Mouse (Mus musculus): ENCODE measurements around the gene Tram2.

Gene Tram2

DNA sequence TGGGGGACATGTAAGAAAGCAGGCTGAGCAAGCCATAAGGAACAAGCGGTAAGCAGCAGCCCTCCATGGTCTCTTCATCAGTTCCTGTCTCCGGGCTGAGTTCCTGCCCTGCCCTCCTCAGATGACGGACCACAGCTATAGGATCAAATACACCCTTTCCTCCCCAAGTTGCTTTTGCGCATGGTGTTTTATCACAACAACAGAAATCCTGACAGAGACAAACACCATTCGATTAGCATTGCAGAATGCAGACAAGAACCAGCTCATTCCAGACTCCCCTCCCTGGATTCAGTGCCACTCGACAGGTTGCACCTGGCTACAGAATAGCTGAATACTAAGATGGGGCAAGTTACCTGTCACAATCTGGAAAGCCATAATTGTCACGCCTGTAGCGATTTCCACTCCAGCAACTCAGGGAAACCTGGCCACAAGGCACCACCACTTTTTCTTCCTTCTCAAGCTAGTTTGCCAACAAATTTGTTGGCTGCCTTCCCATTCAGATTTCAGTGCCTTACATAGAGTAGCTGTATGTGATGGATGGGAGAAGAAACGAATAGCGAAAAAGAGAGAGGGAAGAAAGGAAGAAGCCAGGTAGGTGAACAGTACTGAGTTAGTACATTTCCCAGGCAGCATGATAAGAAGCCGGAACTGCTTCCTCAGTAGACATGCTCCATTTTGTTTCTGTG, 11.3 kb downstream of the Tram2 start:
- DNase-seq: no peak

DNA sequence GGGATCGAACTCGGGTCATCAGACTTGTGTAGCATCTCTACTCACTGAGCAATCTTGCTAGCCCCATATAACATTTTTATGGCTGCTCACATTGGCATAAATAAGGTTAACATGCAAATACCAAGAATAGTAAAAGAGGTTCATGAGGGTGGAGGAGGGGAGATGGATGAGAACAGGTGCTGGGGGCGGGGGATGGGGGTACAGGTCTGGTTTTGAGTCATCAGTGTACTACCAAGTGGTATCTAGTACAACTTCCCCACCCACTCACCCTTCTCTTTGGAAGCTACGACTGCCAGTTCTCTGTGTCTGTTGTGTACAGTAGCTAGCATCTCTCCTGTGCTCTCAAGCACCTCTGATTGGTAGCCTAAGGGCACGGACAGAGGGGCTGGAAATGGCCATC, 14.9 kb downstream of the Tram2 start:
- DNase-seq: no peak

DNA sequence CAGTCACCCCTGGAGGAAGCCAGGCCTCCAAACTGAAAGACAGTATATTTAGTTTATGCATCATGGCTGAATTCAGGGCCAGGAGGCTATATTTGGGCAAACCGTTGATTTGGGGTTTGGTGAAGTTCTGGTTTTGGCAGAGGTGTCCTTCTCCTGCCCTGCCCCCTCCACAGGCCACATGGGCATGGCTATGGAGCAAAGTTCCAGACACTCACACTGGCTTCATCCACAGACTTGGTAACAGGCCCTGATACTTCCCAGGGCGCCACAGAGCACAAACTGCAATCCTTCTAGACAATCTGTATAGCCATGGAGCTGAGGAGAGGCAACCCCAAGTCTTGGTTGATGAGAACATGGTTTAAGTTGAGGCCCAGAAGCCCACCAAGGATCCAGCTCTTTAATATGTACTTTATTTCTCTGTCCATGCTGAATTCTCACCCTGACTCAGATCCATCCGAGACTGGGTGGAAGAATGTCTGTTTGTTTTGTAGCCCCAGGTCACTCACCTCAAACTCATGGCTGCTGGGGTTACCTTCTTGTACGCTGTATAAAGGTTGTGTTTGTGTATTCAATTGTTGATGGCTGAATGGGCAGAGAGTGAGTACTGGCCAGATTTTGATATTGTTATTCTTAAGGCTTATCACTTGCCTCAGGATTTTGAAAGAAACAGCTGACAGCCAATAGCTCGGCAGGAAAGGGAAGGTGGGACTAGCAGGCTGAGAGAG, 19.5 kb downstream of the Tram2 start:
- DNase-seq: no peak

DNA sequence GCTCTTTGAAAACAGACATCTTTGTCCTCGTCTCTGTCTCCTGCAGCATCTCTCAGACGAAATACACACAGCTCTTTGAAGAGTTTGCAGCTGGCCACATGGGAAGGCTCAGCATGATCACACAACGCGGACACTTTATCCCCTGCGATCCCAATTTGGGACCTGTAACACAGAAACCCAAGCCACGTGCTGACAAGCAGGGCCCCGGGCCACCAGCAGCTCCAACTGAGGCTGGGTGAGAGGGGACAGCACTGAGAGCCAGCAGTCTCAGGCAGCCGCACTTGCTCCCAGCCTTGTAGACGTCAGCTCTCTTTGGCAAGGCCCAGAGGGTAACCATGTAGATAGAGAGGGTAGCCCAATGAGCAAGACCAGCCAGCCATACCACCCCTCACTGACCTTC, 26.0 kb downstream of the Tram2 start:
- DNase-seq: no peak

DNA sequence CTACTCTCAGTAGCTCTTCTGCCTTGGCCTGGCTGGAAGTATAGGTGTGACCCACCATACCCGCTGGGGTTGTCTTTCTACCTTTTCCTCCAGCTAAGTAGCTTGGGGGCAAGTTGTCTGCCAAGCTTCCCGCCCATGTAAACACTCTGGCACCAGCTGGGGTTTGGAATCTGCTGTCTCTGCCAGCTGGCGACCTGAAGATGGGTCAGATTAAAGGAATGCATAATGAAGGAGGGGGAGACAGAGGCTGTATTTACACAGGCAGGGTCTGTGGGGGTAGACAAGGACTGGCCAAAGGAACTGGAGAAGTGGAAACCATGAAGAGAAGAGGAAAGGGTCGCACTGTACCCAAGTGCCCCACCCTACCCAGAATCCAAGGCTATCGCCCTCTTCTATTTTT, 26.4 kb downstream of the Tram2 start:
- DNase-seq: no peak

DNA sequence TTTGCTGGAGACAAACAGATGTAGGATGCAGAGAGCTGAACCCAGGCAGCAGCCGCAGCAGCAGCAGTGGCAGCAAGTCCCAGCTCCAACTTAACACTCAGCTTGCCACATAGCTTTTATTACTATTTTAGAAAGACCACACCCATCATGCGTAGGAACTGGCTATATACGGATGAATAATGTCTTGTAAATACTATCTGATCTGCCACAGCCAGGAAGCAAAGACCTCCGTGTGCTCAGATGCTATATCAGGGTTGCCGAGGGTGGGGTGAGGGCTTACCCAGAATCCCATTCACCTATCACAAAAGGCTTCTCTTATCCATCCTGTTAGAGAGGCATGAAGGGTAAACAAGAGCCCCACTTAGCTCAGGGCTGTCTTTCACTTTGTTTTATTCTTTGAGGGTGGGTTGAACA, 26.9 kb downstream of the Tram2 start:
- no peak for DNase-seq

DNA sequence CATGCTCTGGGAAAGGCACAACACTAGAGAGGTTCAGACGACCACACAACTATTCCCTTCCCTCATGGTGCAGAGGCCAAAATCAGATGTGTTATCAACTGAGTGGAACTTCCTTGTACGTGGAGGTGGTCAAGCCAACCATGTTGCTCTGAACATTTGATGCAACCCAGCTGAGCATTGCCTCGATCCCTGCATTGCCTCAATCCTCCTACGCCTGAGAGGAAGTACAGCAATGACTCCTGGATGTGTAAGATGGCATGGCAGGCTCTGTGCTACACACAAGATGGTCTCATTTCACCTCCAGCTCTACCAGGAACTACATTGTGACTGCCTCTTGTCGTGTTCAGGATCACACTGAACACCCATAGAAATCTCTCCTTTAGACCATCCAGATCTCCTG, 30.0 kb downstream of the Tram2 start:
- no peak for DNase-seq

DNA sequence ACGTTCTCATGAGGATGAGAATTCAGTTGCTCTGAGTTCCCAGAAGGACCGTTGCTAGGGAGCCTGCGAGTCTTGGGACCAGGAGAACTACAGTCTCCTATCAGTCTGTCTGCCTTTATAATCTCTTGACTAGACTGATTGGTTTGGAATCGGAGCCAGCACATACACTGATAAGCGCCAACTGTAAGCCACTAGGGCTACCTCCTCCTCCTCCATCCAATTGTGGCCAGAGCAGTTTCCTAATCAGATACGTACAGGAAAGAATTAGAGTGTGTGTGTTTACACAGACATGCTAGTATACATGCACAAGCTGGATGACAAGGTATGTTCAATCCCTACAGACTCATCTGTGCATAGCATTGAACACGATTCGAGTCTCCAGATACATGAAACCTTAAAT, 30.6 kb downstream of the Tram2 start:
- DNase-seq: no peak

DNA sequence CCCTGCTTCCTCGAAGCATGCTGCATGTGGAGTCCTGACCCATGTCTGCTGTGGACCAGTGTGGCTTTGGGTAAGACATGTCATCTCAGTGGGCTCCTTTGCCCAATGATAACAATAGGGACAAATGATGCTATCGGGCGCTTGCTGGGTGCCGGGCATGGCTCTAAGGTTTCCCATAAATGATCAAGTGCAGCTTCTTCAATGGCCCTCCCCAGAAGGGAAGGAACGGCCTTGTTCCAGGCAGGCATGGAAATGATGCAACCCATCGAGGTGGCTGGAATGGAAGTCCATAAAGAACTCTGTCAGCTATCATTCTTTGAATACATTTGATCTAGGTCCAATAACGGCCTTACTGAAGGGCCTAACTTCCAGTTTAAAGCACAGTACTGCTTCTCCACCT, 36.6 kb downstream of the Tram2 start:
- DNase-seq: no peak

DNA sequence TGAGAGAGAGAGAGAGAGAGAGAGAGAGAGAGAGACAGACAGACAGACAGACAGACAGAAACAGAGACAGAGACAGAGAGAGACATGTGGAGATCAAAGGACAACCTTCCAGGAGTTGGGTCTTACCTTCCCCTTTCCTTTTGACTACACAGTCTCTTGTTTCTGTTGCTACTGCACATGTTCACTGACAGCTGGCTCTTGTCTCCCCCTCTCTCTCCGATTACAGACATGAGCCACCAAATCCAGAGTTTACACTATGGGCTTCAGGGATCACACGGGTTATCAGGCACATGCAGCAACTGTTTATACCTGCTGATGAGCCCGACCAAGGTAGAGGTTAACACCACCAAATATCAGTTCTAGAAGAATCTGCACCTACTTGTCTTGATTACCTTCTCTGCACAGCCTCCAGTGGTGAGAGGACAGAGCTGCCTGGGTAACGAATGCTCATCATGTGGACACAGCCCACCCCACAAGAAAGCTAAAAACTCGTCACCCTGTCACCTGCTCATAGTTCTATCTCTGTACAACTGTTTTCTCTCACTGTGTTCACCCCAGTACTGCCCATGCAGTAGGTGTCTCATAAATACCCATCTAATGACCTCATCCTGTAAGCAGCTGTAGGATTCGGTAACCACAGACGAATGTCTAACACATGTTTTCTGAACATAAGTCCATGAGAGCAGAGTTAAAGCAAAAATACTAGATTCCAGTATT, 38.3 kb downstream of the Tram2 start:
- DNase-seq: no peak

DNA sequence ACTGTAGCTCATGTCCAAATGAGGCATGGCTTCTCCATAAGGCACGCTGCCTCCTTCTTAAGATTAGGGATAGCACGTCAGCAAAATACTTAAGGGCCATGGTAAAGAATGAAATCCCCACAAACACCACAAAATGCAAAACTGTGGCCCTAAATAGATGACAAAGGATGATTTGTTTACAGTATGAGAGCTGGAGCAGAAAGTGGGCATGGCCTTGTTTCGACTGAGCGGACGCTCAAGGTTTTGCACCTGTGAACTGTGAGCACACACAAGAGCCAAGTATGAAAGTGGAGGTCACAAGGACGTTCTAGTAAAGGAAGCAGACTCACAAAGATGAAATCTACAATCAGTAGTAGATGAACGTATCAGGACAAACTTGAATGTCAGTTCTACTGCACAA, 38.9 kb downstream of the Tram2 start:
- no peak for DNase-seq

DNA sequence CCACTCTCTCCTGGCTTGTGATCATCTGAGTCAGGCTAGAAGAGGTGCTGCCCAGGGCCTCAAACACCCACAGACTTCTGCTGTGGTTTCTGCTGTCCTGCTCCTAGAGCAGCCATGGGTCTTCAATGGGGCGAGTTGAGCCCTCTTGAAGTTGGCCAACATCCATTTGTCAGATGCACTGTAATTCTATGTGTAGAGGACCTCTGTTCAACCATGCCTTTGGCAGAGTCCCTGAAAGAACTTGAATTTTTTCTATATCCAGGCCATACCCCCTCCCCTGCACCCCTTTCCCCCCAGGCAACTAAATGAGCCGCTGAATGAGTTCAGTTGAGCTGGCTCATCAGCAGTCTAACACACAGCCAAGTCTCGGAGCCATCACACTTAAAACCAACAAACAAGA, 39.5 kb downstream of the Tram2 start:
- no peak for DNase-seq

DNA sequence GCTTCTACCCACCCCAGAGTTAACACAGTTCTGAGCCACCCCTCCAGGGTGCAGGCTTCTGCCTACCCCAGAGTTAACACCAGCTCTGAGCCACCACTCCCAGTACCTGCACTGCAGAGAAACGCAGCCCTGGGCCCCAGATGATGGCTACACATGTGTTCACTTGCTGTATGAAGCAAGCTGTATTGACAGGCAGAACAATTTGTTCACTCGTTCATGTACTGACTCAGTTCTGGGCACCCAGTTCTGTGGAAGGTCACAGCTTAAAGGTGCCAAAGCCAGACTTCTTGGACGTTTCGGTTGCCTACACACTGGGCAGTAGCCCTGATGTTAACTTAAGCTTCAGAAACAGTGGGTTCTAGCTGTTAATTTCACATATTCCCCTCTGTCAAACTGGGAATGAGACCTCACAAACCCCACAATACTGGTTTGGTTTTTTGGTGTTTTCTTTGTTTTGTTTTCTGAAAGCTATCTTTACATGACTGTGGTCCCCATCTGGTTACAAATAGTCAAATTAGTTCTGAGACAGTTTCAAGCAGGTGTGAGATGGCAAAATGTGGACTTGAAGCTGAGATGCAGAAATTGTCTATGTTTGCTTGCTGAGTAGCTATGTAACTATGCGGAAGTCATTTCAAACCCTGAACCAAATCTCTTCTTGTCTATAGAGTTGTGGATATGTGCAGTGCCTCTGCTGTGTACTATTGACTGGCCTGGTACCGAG, 41.0 kb downstream of the Tram2 start:
- no peak for DNase-seq

DNA sequence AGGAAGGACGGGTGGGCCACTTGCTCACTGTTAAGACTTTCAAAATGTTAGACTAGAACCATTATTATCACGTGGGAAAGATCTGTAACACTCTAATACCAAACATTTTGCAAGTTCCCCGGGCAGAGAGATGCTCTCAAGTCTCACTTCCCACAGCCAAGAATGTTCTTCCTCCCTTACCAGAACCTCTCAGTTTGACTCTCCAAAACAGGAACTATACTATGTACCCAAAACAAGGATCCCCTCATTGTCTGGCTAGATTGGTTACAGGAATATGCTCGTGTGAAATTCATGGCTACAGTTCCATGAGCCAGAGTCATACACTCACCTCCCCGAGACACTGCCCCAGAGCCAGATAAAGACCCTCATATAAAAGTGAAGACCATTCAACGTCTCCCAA, 43.2 kb downstream of the Tram2 start:
- no peak for DNase-seq

DNA sequence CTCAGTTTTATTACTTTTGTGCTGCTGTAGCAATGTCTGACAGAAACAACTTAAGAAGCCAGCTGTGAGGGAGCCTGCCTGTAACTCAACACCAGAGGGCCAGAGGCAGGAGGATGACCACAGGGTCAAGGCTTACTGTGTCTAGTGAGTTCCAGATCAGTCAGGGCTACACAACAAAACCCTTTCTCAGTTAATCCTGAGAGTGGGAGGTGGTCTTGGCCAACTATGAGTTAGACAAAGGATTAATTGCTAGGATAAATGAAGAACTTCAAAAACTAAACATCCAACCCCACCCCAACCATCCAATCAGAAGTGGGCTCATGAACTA, 45.3 kb downstream of the Tram2 start:
- no peak for DNase-seq

DNA sequence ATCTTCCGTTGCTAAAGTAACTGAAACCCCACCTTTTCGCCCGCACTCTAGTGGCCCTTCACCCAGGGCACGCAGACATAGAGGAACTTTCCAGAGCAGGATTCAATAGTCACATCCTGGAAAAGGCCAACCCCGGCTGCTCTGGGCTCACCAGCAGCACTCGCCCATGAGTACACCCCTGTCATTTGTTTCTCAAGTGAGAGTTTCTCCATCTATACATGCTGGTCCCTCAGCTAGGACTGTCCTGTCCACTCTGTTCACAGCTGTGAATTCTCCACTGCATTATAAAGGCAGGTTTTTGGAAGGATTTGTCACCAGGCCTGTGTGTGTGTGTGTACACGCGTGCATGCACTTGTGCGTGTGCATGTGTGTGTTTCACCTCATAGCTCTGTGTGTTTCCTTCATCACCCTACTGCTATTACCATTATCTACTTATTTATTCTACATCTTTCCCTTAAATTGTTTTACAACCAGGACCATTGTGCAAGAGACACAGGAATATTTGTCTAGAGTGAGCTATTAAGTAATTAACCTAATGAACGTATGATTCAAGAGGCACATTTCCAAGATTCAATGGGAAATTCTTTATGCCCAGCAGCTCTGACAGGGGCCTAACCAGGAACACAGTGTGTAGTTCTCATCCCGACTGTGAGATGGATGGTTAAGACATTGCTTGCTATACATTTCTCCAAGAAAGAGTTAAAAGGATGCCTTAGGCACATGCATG, 45.8 kb downstream of the Tram2 start:
- no peak for DNase-seq

DNA sequence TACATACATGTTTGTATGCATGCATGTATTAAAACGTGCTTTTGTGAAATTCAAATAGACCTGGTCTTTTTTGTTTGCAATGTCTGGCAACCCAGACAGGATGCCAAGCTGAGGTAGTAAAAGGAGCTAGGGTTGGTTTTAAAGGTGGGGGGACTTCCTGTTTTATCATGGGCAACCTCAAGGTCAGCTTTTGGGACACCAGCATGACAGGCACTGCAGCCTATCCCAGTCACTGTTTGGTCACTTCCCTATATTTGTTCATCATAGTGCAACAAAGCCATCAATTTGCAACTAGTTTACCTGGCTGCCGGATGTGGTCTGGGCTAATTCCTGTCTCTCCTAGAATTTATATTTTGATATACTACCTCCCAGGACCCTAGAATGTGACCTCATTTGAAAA, 47.4 kb downstream of the Tram2 start:
- DNase-seq: no peak

DNA sequence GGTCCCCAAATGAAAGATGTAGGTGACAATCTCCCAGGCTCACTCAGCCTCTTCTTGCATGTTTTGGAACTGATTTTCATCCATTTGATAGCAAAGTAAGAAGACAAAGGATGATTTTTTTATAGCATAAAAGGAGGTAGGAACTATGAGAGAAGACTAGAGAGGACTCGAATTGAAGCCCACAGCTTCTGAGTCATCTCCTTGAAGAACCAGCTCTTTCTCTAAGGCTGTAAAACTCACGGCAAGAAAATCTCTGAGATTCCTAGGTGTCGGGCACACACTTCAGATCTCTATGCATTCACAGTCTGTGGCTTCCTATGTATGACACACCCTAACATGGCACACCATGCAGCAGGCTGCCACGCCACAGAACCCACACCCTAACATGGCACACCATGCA, 50.0 kb downstream of the Tram2 start:
- DNase-seq: no peak

DNA sequence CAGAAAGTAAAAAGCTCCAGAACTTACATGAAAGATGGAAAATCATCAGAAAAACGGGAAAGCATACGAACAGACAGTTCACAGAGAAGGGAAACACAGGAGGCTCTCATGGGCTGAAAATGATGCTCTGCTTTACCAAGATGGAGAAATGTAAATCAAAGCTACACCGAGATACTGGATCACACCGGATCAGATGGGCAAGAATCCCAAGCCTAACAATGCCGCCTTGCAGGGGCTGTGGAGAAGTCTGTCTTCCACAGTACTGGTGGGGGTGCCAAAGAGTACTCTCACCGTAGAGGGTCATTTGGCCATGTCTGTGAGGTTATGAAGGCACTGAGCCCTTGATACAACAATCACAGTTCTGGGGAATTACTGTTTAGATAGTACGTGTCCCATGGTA, 52.5 kb downstream of the Tram2 start:
- no peak for DNase-seq

DNA sequence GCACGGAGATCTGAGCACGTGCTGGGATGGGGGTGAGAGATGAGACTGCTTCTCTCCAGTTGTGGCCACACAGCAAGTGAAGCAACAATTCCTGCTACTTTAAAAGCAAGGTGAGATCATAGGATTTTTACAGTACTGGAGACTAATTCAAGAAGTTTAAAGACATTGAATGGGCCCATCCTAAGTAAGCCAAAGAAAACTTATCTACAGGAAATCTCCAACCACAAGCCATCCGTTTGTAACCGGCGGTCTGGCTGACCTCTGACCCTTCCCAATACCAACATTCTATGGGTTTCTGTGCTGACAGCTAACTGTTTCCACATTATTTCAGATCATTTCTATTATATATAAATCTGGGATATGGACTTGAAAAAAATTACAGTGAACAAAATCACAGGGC, 53.8 kb downstream of the Tram2 start:
- no peak for DNase-seq

DNA sequence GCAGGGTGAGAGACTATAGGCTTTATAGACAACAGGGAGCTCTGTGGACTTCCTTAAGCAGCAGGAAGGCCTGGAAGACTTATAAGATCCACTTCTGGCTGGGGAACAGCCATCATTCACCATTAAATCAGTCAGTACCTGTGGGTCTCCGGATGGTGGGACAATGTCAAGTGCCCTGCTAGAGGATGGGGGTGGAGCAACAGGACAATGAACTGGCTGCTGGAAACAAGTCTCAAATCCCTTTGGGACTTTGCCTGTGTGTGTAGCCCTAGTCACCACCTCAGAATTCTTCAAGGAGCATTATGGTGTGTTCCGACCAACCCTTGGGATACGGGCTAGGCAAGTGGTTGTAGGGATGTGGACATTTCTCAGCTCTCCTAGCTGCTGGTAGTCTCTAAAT, 55.9 kb downstream of the Tram2 start:
- no peak for DNase-seq

DNA sequence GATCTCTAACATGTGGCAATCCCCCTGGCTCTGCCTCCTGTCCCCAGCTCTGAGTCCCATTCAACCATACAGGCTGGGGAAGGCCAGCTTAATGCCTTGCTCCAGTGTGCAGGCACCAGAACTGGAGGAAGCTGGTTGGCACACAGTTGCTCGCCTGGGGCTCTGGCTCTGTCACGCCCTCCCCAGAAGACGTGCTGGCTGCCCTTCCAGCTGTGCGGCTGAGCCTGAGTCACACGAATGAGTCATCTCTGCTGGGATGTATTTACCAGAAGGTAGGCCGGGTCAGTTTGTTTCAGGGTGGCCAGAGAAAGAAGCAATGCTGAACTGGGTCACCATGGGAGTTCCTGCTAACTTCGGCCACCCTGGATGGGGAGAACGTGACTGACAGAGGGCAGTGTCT, 64.6 kb downstream of the Tram2 start:
- DNase-seq: no peak

DNA sequence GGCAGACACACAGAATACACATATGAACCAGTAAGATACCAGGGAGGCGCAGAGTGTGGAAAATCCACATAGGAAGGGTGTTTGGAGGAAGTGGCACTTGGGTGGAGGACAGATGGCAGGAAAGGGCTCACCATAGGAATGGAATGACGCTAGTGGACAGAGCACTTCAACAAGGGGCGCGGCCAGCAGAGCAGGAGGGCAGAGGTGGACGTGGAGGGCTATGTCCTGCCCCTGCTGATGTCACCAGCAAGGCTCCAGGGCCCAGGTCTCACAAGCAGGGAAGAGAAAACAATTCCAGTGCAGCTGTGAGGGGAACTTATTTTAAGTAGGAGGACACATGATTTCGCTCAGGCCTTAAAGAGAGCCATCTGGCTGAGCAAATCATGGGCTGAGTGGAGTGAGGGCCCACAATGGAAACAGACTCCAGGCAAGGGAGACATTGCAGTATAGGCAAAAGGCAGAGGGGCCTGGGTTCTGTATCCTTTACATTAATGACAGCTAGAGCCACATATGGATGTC, 68.7 kb downstream of the Tram2 start:
- no peak for DNase-seq
